Mouse (Mus musculus): ENCODE results near the gene AV320801. TPM values are rescaled to one million over a fixed set of nuclear protein-coding genes. Genes with fewer than 3 reads are reported as not detected.
"Not testable (repeated sequence)": the region's sequence is repeated elsewhere in the genome, so short reads cannot be mapped to it uniquely, and the experiment has no call there.

AV320801 gene
- not detected in 2 replicates for polyA plus RNA-seq (2015; fragmentation: Nextera tagmentation; extraction: Ambion mirVana)

DNA sequence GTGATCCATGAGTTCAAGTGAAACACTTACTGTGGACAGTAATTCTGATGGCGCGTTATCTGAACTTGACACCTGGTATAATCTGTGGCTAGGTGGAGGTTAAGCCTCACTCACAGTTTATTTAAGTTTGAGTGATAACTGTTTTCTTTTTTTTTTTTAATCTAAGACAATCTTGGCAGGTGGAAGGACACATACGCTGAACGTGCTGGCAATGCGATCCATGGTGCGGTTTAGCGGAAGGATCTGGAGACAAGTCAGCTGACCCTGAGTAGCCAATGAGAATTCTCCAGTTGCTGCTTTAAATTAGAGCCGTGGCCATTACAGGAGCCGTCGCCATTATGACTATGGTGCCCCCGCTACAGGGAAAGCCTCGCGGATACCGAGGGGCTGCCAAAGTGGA lies at the start of gene AV320801:
AV320801 (plus strand) TSS at position 301 of the 400 bp plus-strand sequence.
- H3K9me3 ChIP-seq; H3K27ac ChIP-seq (replicated peaks); H3K4me1 ChIP-seq; H3K4me2 ChIP-seq (replicated peaks); H3K36me3 ChIP-seq; ATAC-seq (replicated peaks); H3K27me3 ChIP-seq; H3K9ac ChIP-seq (replicated peaks); H3K4me3 ChIP-seq: not testable (repeated sequence)
- 97% methylated on average over 7 of the region's 14 CpGs for WGBS

DNA sequence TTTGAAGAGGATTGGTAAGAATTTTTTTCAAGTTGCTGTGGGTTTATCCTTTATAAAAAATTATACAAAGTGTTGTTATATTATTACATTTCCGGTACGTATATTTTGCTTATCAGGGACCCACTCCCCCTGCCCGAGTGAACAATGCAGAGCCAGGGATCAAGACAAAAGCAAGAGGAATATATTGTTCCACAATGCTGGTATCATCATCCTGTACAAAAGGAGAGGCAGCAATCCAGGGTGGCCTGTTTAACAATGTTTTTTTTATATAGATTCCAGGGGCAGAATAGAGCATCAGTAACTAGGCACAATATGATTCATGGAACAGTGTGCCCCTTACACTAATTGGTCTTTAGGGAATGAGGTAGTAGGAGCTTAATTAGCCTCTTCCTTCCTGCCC lies 30.2 kb upstream of the AV320801 start:
- not testable (repeated sequence) for H3K36me3 ChIP-seq; H3K4me2 ChIP-seq (replicated peaks); H3K9me3 ChIP-seq; H3K9ac ChIP-seq (replicated peaks); H3K4me3 ChIP-seq; H3K27me3 ChIP-seq; H3K27ac ChIP-seq (replicated peaks); H3K4me1 ChIP-seq; ATAC-seq (replicated peaks)
- WGBS: no CpG with 5 or more reads among the region's 3 CpGs

DNA sequence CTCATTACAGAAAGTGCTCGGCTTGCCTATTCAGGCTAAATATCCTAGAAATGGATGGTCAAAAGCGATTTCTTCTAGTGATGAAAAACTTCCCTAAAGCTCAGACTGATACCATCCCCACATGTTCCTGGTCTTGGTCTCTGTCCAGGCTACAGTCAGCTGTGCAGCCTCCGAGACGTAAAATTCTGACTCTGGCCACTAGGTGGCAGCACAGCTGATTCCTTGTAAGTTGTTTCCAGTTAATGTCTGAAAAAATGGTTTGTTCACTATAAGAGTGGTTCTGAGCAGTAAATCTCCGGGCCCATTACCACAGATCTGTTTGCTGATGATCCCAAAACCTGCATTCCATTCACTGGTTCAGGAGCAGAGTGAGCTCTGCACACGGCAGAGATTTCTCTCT lies 12.5 kb upstream of the AV320801 start:
- ATAC-seq (replicated peaks); H3K4me2 ChIP-seq (replicated peaks); H3K9me3 ChIP-seq; H3K27me3 ChIP-seq; H3K4me1 ChIP-seq; H3K36me3 ChIP-seq; H3K9ac ChIP-seq (replicated peaks); H3K27ac ChIP-seq (replicated peaks); H3K4me3 ChIP-seq: not testable (repeated sequence)
- whole genome bisulfite sequencing: no CpG with 5 or more reads among the region's 6 CpGs

DNA sequence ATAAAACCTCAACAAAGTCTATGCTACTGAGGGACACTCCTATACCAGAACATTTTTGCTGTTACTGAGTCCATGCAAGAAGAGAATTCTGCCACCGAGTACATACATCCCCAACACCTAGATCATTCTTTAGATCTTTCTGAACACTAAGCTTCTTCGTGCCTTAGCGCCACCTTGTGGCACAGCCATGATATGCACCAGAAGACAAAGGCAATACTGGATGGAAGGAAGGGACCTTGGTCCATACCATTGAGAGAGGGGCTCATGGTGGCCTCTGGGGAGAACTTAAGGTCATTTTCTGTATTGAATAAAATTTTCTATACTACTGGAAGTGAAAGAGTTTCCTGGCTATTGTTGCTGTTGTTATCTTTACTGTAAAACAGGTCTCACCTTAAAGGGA lies 11.2 kb upstream of the AV320801 start:
- not testable (repeated sequence) for H3K27me3 ChIP-seq; H3K36me3 ChIP-seq; H3K4me3 ChIP-seq; H3K4me2 ChIP-seq (replicated peaks); ATAC-seq (replicated peaks); H3K9ac ChIP-seq (replicated peaks); H3K27ac ChIP-seq (replicated peaks); H3K9me3 ChIP-seq; H3K4me1 ChIP-seq
- no CpG with 5 or more reads among the region's 3 CpGs for WGBS

Other genes with a start within 250 kb of the AV320801 start
- not detected in 2 replicates for gene Pramel3, start 192.3 kb upstream of the AV320801 start, polyA plus RNA-seq (2015; fragmentation: Nextera tagmentation; extraction: Ambion mirVana)
- not detected in 2 replicates for gene Gm5128, start 121.3 kb upstream of the AV320801 start, polyA plus RNA-seq (2015; fragmentation: Nextera tagmentation; extraction: Ambion mirVana)
- not detected in 2 replicates for gene Gm7903, start 60.8 kb upstream of the AV320801 start, polyA plus RNA-seq (2015; fragmentation: Nextera tagmentation; extraction: Ambion mirVana)
- gene Nxf7, start 104.2 kb downstream of the AV320801 start, polyA plus RNA-seq (2015; fragmentation: Nextera tagmentation; extraction: Ambion mirVana): not detected in 2 replicates
- not detected in 2 replicates for gene Prame, start 133.1 kb downstream of the AV320801 start, polyA plus RNA-seq (2015; fragmentation: Nextera tagmentation; extraction: Ambion mirVana)
- gene Tcp11x2, start 199.2 kb downstream of the AV320801 start, polyA plus RNA-seq (2015; fragmentation: Nextera tagmentation; extraction: Ambion mirVana): not detected in 2 replicates
- gene Tmsb15a, start 230.7 kb downstream of the AV320801 start, polyA plus RNA-seq (2015; fragmentation: Nextera tagmentation; extraction: Ambion mirVana): not detected in 2 replicates
- 12.2 and 12.6 TPM in 2 replicates for gene Armcx5, start 248.1 kb downstream of the AV320801 start, polyA plus RNA-seq (2015; fragmentation: Nextera tagmentation; extraction: Ambion mirVana)
- gene Gprasp1, start 248.1 kb downstream of the AV320801 start, polyA plus RNA-seq (2015; fragmentation: Nextera tagmentation; extraction: Ambion mirVana): 123 and 133 TPM in 2 replicates

All from forebrain, embryonic 15.5 days (tissue).